Mouse (Mus musculus) midbrain, embryonic 14.5 days (tissue): ENCODE data around the gene Cdh23. TPM values are rescaled to one million over a fixed set of nuclear protein-coding genes. Genes with fewer than 3 reads are reported as not detected.

Experiments used
- ATAC-seq: fragments of 200-750 bp; cut with Nextera tagmentation; 2 replicates; pipeline ENCODE4 v1.8.0; 2017; ENCODE audit warnings: moderate number of reproducible peaks, moderate library complexity; ENCODE audit not compliant: low FRiP score, low TSS enrichment
- DNase-seq: peaks from one replicate; pipeline ENCODE4 v3.0.0-alpha.2; 2015
- H3K27ac ChIP-seq: fragments of 300-500 bp; sonication (generic); replicated peaks from 2 replicates; pipeline ENCODE4 v1.5.1; 2014; ENCODE audit warnings: mild to moderate bottlenecking, low read depth, low read length, moderate library complexity
- H3K27me3 ChIP-seq: fragments of 300-500 bp; sonication (generic); 2 replicates; pipeline ENCODE4 v1.6.1; 2014; ENCODE audit warnings: low read length, control low read depth, mixed read lengths; ENCODE audit not compliant: control insufficient read depth, insufficient read depth
- H3K36me3 ChIP-seq: fragments of 300-500 bp; sonication (generic); 2 replicates; pipeline ENCODE4 v1.6.1; 2014; ENCODE audit warnings: low read length, control low read depth; ENCODE audit not compliant: control insufficient read depth, insufficient read depth
- H3K4me1 ChIP-seq: fragments of 300-500 bp; sonication (generic); 2 replicates; pipeline ENCODE4 v1.6.1; 2014; ENCODE audit warnings: mild to moderate bottlenecking, antibody characterized with exemption, low read length, control low read depth; ENCODE audit not compliant: control insufficient read depth, insufficient read depth
- H3K4me2 ChIP-seq: fragments of 300-500 bp; sonication (generic); 2 replicates; pipeline ENCODE4 v1.6.1; 2014; ENCODE audit warnings: mild to moderate bottlenecking, low read length, moderate library complexity
- H3K4me3 ChIP-seq: fragments of 300-500 bp; sonication (generic); replicated peaks from 2 replicates; pipeline ENCODE4 v1.5.1; 2014; ENCODE audit warnings: low read depth, low read length
- H3K9ac ChIP-seq: fragments of 300-500 bp; sonication (generic); replicated peaks from 2 replicates; pipeline ENCODE4 v1.6.1; 2014; ENCODE audit warnings: mild to moderate bottlenecking, low read length, moderate library complexity
- H3K9me3 ChIP-seq: fragments of 300-500 bp; sonication (generic); 2 replicates; pipeline ENCODE4 v1.6.1; 2016; ENCODE audit warnings: low read length, control low read depth, mixed read lengths; ENCODE audit not compliant: control insufficient read depth
- WGBS: fragments of 180-500 bp; shearing (Covaris S2); extraction: QIAGEN DNeasy Blood & Tissue Kit; methylation state at CpG from one replicate; pipeline ENCODE4 v1.1.7; 2014; 5-methylcytosine and 5-hydroxymethylcytosine counted together
- polyA plus RNA-seq: library from polyadenylated mRNA; unstranded; fragments of >200 nt; fragmentation: Nextera tagmentation; extraction: Ambion mirVana; gene quantifications from 2 replicates; pipeline ENCODE4 v1.2.1, GENCODE M21; 2014

Gene Cdh23
- polyA plus RNA-seq, 1 experiment from 2014 or later: 5.0 TPM

- peak overlapping the region; percentile 85 for H3K27ac ChIP-seq
- 36% methylated on average over 8 of the region's 8 CpGs for WGBS
- peak; percentile 32; the same call in 1 of the 2 replicates for ATAC-seq
- peak overlapping the region; percentile 11 for H3K4me3 ChIP-seq
- no peaks in the 10 kb centered on the region for H3K9me3 ChIP-seq
- no peaks in the 10 kb centered on the region for H3K27me3 ChIP-seq
- H3K9ac ChIP-seq: peak overlapping the region; percentile 39; the same call in 1 of the 2 replicates
- peaks cover 78% of the 10 kb centered on the region for H3K4me1 ChIP-seq
- H3K36me3 ChIP-seq: no peaks in the 10 kb centered on the region
- no peak for DNase-seq
- H3K4me2 ChIP-seq: peak overlapping the region; percentile 48
Observed at GRCm38 (mm10) chr10:60285183-60285582, 411.1 kb downstream of the Cdh23 start.

DNA sequence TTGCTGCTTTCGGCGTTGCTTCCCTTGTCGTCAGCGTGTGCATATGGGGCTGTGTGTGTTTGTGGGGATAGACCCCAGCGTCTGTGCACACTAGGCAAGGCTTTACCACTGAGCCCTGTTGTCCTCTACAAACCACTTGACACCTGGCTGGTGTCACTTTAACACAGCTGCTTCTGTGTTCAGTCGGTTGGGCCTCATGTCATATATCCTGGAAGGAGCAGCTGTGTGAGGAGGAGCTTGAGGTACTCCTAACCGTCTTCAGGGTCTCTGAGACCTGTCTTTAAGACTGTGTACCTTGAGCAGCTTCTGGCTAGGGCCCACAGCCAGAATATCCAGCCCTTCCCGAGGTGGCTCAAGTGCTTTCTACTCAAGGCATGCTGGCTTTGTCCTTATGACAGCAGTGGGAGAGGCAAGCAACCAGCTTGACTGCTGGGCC, 411.6 kb downstream of the Cdh23 start:
- DNase-seq (no peak), ATAC-seq (0 out of 2 replicates have a peak, but pooled peaks have one; percentile 5)
- H3K9ac ChIP-seq: peak overlapping the region; percentile 39; the same call in 1 of the 2 replicates
- H3K27me3 ChIP-seq: no peaks in the 10 kb centered on the region
- no peaks in the 10 kb centered on the region for H3K9me3 ChIP-seq
- H3K4me3 ChIP-seq: peak overlapping the region; percentile 11; the same call in 1 of the 2 replicates
- WGBS: 37% methylated on average over 8 of the region's 8 CpGs
- peak overlapping the region; percentile 85 for H3K27ac ChIP-seq
- no peaks in the 10 kb centered on the region for H3K36me3 ChIP-seq
- peak overlapping the region; percentile 48 for H3K4me2 ChIP-seq
- peaks cover 83% of the 10 kb centered on the region for H3K4me1 ChIP-seq

DNA sequence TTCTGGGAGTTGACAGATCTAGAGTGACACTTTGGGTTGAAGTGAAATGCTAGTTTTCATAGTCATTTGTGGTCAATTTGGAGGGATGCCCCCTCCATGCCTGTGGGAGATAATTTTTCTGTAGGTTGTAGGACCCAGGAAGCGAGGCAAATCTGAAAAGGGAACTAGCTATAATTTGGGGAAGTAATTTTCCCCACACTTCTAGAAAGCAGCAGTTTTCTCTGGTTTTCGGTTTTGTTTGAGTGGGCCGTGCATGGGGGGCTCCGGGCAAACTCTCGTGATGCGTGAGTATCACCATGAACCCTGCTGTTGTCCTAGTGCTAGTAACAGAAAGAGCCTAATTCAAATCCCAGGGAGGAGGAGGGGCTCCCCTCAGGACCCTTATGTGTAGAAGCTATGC, 412.0 kb downstream of the Cdh23 start:
- H3K27ac ChIP-seq: peak overlapping the region; percentile 85
- H3K36me3 ChIP-seq: no peaks in the 10 kb centered on the region
- no peak overlapping the region for H3K9ac ChIP-seq
- WGBS: 63% methylated on average over 6 of the region's 6 CpGs
- no peaks in the 10 kb centered on the region for H3K27me3 ChIP-seq
- H3K4me1 ChIP-seq: peaks cover 84% of the 10 kb centered on the region
- ATAC-seq (no peak), DNase-seq (no peak)
- H3K4me3 ChIP-seq: no peak overlapping the region
- H3K4me2 ChIP-seq: peak overlapping the region; percentile 48
- H3K9me3 ChIP-seq: no peaks in the 10 kb centered on the region

GRCm38 (mm10) chr10:60282116-60283014, 413.9 kb downstream of the Cdh23 start:
- H3K9ac ChIP-seq: no peak overlapping the region
- 73% methylated on average over 10 of the region's 10 CpGs for WGBS
- no peaks in the 10 kb centered on the region for H3K9me3 ChIP-seq
- H3K4me1 ChIP-seq: peaks cover 90% of the 10 kb centered on the region
- DNase-seq: no peak
- H3K36me3 ChIP-seq: no peaks in the 10 kb centered on the region
- no peaks in the 10 kb centered on the region for H3K27me3 ChIP-seq
- no peak overlapping the region for H3K4me2 ChIP-seq
- ATAC-seq: no peak
- H3K4me3 ChIP-seq: no peak overlapping the region
- no peak overlapping the region for H3K27ac ChIP-seq

GRCm38 (mm10) chr10:60281571-60282050, 414.7 kb downstream of the Cdh23 start:
- DNase-seq: no peak
- Histone ChIP-seq H3K4me3 (no peak overlapping the region), H3K36me3 (no peaks in the 10 kb centered on the region), H3K4me1 (peaks cover 82% of the 10 kb centered on the region), H3K9ac (no peak overlapping the region), H3K4me2 (no peak overlapping the region), H3K9me3 (no peaks in the 10 kb centered on the region), H3K27ac (no peak overlapping the region), H3K27me3 (no peaks in the 10 kb centered on the region)
- 92% methylated on average over 9 of the region's 9 CpGs for whole genome bisulfite sequencing
- no peak for ATAC-seq

DNA sequence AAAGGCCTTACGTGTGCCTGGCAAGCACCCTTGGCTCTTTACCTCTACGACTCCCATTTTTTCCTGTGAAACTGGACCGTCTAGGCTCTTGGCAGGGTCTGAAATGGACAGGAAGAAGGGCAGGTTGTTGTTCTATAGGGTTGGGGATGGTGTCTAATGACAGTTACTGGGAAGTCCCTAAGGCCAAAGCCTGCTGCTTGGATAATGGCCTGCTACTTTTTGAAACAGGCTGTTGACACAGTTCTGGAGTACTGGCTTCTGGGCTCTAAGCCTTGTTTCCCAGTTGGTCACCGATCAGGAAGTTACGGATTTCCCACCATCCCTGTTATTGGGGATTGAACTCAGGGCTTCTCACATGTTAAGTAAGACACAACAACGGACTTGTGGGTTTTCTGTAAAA, 415.9 kb downstream of the Cdh23 start:
- no peaks in the 10 kb centered on the region for H3K36me3 ChIP-seq
- H3K9me3 ChIP-seq: no peaks in the 10 kb centered on the region
- no peak overlapping the region for H3K4me3 ChIP-seq
- H3K27me3 ChIP-seq: no peaks in the 10 kb centered on the region
- peak overlapping the region; percentile 89 for H3K4me2 ChIP-seq
- ATAC-seq (no peak), DNase-seq (no peak)
- 92% methylated on average over 6 of the region's 6 CpGs for WGBS
- H3K4me1 ChIP-seq: peaks cover 69% of the 10 kb centered on the region
- peak overlapping the region; percentile 23; the same call in 1 of the 2 replicates for H3K9ac ChIP-seq
- no peak overlapping the region for H3K27ac ChIP-seq

GRCm38 (mm10) chr10:60279941-60280301, 416.4 kb downstream of the Cdh23 start:
- no peaks in the 10 kb centered on the region for H3K36me3 ChIP-seq
- no peaks in the 10 kb centered on the region for H3K27me3 ChIP-seq
- no peak for ATAC-seq
- peak overlapping the region; percentile 89 for H3K4me2 ChIP-seq
- H3K27ac ChIP-seq: no peak overlapping the region
- no peak for DNase-seq
- no peaks in the 10 kb centered on the region for H3K9me3 ChIP-seq
- no peak overlapping the region for H3K4me3 ChIP-seq
- 86% methylated on average over 9 of the region's 9 CpGs for WGBS
- H3K9ac ChIP-seq: peak overlapping the region; percentile 23; the same call in 1 of the 2 replicates
- peaks cover 65% of the 10 kb centered on the region for H3K4me1 ChIP-seq

DNA sequence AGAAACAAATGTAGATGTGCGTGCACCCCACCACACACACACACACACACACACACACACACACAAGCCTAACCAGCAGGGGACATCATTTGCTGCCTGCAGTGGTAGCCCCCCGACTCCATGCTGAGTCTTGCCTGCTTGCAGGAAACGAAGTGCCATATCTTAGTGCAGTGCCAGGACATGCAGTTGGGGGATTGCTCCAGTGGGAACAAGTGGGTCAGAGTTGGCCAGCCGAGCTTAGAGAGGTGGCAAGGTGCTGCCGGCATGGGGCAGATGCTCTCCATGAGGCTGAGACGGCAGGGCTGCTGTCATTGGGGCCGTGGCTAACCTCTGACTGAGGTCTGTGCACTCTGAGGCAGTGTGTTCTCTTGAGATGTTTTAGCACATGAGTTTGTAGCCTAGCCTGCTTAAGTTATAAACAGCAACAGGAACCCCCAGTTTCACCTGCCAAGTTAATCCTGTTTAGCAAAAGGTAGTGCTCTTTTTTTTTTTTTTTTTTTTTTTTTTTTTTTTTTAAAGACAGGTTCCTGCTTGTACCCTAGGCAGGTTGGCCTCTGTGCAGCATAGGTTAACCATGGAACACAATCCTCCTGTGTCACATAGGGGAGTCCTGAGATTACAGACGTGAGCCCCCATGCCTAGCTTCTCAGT, 416.9 kb downstream of the Cdh23 start:
- no peaks in the 10 kb centered on the region for H3K36me3 ChIP-seq
- H3K9me3 ChIP-seq: no peaks in the 10 kb centered on the region
- no peaks in the 10 kb centered on the region for H3K27me3 ChIP-seq
- peak overlapping the region; percentile 89 for H3K4me2 ChIP-seq
- ATAC-seq (no peak), DNase-seq (no peak)
- WGBS: 73% methylated on average over 8 of the region's 8 CpGs
- H3K9ac ChIP-seq: peak overlapping the region; percentile 23; the same call in 1 of the 2 replicates
- H3K4me3 ChIP-seq: peak overlapping the region; percentile 49; the same call in 1 of the 2 replicates
- no peak overlapping the region for H3K27ac ChIP-seq
- H3K4me1 ChIP-seq: peaks cover 60% of the 10 kb centered on the region
